8 mouse cellular contexts compared by ENCODE assay signal in the genomic region with DNA sequence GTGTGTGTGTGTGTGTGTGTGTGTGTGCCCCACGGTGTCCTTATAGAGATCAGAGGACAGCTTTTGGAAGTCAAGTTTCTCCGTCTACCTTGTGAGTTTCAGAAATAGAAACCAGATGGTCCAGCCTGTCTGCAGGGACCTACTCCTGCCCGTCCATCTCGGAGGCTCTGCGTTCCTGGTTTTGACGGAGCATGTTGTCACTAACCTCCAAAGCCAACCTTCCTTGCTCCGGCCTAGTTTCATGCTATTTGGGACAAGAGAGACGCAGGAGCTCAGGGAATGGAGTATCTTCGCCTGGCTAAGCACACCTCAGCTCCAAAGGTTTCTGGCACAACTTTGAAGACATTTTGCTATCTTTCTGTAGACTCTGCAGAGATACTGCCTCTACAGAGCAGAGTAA. TPM values are rescaled to one million over a fixed set of nuclear protein-coding genes. Genes with fewer than 3 reads are reported as not detected.
A peak's percentile ranks its signal among the peaks of the same experiment; 100 is the strongest.
DNase-seq lines count a peak whose midpoint lies in the region; ATAC-seq and TF ChIP-seq lines count a peak whose summit lies in the region.

No protein-coding gene starts in this region.

- no peak for DNase-seq in kidney, postnatal 0 days (ENCODE audit: low spot score)
- DNase-seq in kidney, adult 8-10 months, result no peak
- peak; percentile 68 to 71 for DNase-seq in cerebellum, adult 18-20 months
- peak; percentile 39 to 47 for DNase-seq in gastrocnemius, adult 8-10 months (ENCODE audit: low spot score in 2 of 2)
- DNase-seq in limb, embryonic 11.5 days (ENCODE audit: low spot score), result peak; percentile 63
- no peak for DNase-seq in natural killer cell, adult 2 months (ENCODE audit: low spot score in 2 of 2)
- DNase-seq in left cerebral cortex, adult 8-10 months (ENCODE audit: low spot score in 2 of 2), result no peak

- no peaks in the 10 kb centered on the region for H3K9me3 ChIP-seq in kidney, postnatal 0 days (replicated peaks; ENCODE audit: low read length)
- H3K9me3 ChIP-seq in limb, embryonic 11.5 days (ENCODE audit: control insufficient read depth, low read length), result no peaks in the 10 kb centered on the region; the same call in 1 of the 2 replicates
- H3K9me3 ChIP-seq in neural tube, embryonic 15.5 days (replicated peaks), result no peaks in the 10 kb centered on the region

- no peak overlapping the region; the same call in 1 of the 2 replicates for H3K4me3 ChIP-seq in kidney, postnatal 0 days (replicated peaks; ENCODE audit: low read depth, low read length)
- no peak overlapping the region for H3K4me3 ChIP-seq in limb, embryonic 11.5 days (ENCODE audit: low read depth, low read length)
- H3K4me3 ChIP-seq in neural tube, embryonic 15.5 days (replicated peaks), result no peak overlapping the region; the same call in 1 of the 2 replicates

- peaks cover 26% of the 10 kb centered on the region; the same call in 1 of the 2 replicates for H3K4me1 ChIP-seq in kidney, postnatal 0 days (replicated peaks; ENCODE audit: insufficient read depth, low read length)
- H3K4me1 ChIP-seq in limb, embryonic 11.5 days (ENCODE audit: control insufficient read depth, insufficient read depth, low read length), result peaks cover 26% of the 10 kb centered on the region
- peaks cover 38% of the 10 kb centered on the region for H3K4me1 ChIP-seq in neural tube, embryonic 15.5 days

- 47% methylated on average over 9 of the region's 9 CpGs for WGBS in kidney, postnatal 0 days
- WGBS in limb, embryonic 11.5 days, result 9% methylated on average over 9 of the region's 9 CpGs
- 38% methylated on average over 9 of the region's 9 CpGs for WGBS in neural tube, embryonic 15.5 days

- H3K27me3 ChIP-seq in kidney, postnatal 0 days (ENCODE audit: insufficient read depth, low read length), result no peaks in the 10 kb centered on the region
- no peaks in the 10 kb centered on the region for H3K27me3 ChIP-seq in limb, embryonic 11.5 days (ENCODE audit: control insufficient read depth, insufficient read depth, low read length)
- no peaks in the 10 kb centered on the region for H3K27me3 ChIP-seq in neural tube, embryonic 15.5 days (replicated peaks)

- no peak for TF ChIP-seq CTCF in kidney, postnatal 0 days (IDR thresholded peaks at IDR 0.05; ENCODE audit: low read depth)

- ATAC-seq in kidney, postnatal 0 days (replicated peaks; ENCODE audit: low FRiP score, low read depth), result no peak
- ATAC-seq in limb, embryonic 11.5 days (ENCODE audit: insufficient number of reproducible peaks, low FRiP score, low TSS enrichment, low read depth), result 0 out of 2 replicates have a peak, but pooled peaks have one; percentile 24
- no peak for ATAC-seq in neural tube, embryonic 15.5 days (ENCODE audit: low FRiP score)

- H3K27ac ChIP-seq in kidney, postnatal 0 days, result peak overlapping the region; percentile 78
- peak overlapping the region; percentile 80 for H3K27ac ChIP-seq in limb, embryonic 11.5 days (replicated peaks; ENCODE audit: low read depth, low read length)
- peak overlapping the region; percentile 83 for H3K27ac ChIP-seq in neural tube, embryonic 15.5 days (replicated peaks)

- H3K4me2 ChIP-seq in kidney, postnatal 0 days (ENCODE audit: low read length), result peak overlapping the region; percentile 61
- peak overlapping the region; percentile 53 for H3K4me2 ChIP-seq in limb, embryonic 11.5 days (ENCODE audit: low read depth, severe bottlenecking)
- H3K4me2 ChIP-seq in neural tube, embryonic 15.5 days, result peak overlapping the region; percentile 66

- no peaks in the 10 kb centered on the region for H3K36me3 ChIP-seq in kidney, postnatal 0 days (ENCODE audit: insufficient read depth, low read length)
- H3K36me3 ChIP-seq in limb, embryonic 11.5 days (ENCODE audit: control insufficient read depth, insufficient read depth, low read length), result no peaks in the 10 kb centered on the region
- no peaks in the 10 kb centered on the region for H3K36me3 ChIP-seq in neural tube, embryonic 15.5 days

- H3K9ac ChIP-seq in kidney, postnatal 0 days (ENCODE audit: low read depth, low read length), result no peak overlapping the region
- peak overlapping the region; percentile 35; the same call in 1 of the 2 replicates for H3K9ac ChIP-seq in limb, embryonic 11.5 days (ENCODE audit: low read length)
- H3K9ac ChIP-seq in neural tube, embryonic 15.5 days (replicated peaks), result peak overlapping the region; percentile 43; the same call in 1 of the 2 replicates

RNA-seq across cellular contexts. Expression of a gene that starts 54.2 kb away (rescaled TPM):
- polyA plus RNA-seq in kidney, postnatal 0 days (2015; fragmentation: Nextera tagmentation; extraction: Ambion mirVana), result 41.6 and 44.1 TPM in 2 replicates
- 10 to 100 TPM; 41.6 to 49.5 (median 45.0) TPM for total RNA-seq in gastrocnemius, adult 8-10 months (2022)
- 48.9 and 64.6 TPM in 2 replicates for polyA plus RNA-seq in limb, embryonic 11.5 days (2014; fragmentation: Nextera tagmentation; extraction: Ambion mirVana)
- 31.2 and 39.3 TPM in 2 replicates for polyA plus RNA-seq in neural tube, embryonic 15.5 days (2015; fragmentation: Nextera tagmentation; extraction: Ambion mirVana)
- total RNA-seq in left cerebral cortex, adult 8-10 months (2022), result 10 to 100 TPM; 45.2 to 57.4 (median 48.6) TPM

Comparison
In these comparisons a context has a peak if more than half of its experiments do, and no peak if none do; other contexts are left out.
1. DNase-seq: peak in cerebellum, adult 18-20 months (2 of 2), gastrocnemius, adult 8-10 months (2 of 2) and limb, embryonic 11.5 days (single experiment); none in kidney, postnatal 0 days (single experiment), kidney, adult 8-10 months (0 of 2), natural killer cell, adult 2 months (0 of 2) and left cerebral cortex, adult 8-10 months (0 of 2).
2. Peak in every context shown above with its lines, with median percentiles within 50 percentile points of each other: H3K27ac ChIP-seq and H3K4me2 ChIP-seq.